Mouse (Mus musculus) heart, adult 18-20 months (tissue): ENCODE measurements around the gene Serpinf1. TPM values are rescaled to one million over a fixed set of nuclear protein-coding genes. Genes with fewer than 3 reads are reported as not detected.

ENCODE experiments used
- microRNA-seq, 2 experiments: library from miRNA; unstranded; fragments of <30 nt; microRNA quantifications; one replicate each; pipeline ENCODE4 v1.2.0; 2022
- total RNA-seq, 2 experiments: library from RNA; stranded (reverse); gene quantifications; 2 replicates each; pipeline ENCODE4 v1.2.3; 2021

Gene Serpinf1
- total RNA-seq, 2 experiments from 2014 or later = 16.0 to 21.0 TPM

Small RNAs within 50 kb of the gene (microRNA-seq; reads per million reads assigned to microRNA genes)
- gene Mir22 = 20,256 to 49,680 reads per million in 2 experiments

Other genes starting within 250 kb of the Serpinf1 start
- 1 to 10 TPM; 5.5 to 7.0 TPM for gene Ovca2, start 243.9 kb downstream of the Serpinf1 start, total RNA-seq
- 1 to 10 TPM; 8.7 to 9.8 TPM for gene Dph1, start 231.5 kb downstream of the Serpinf1 start, total RNA-seq
- gene Rtn4rl1, start 228.9 kb downstream of the Serpinf1 start, total RNA-seq = 1 to 10 TPM; 5.7 TPM
- 10 to 100 TPM; 54.4 to 59.6 TPM for gene Rpa1, start 74.4 kb downstream of the Serpinf1 start, total RNA-seq
- 1 to 10 TPM; 5.9 to 7.2 TPM for gene Smyd4, start 74.3 kb downstream of the Serpinf1 start, total RNA-seq
- gene Serpinf2, start 16.9 kb upstream of the Serpinf1 start, total RNA-seq = not detected
- gene Wdr81, start 32.0 kb upstream of the Serpinf1 start, total RNA-seq = 1 to 10 TPM; 7.6 to 8.3 TPM
- 1 to 10 TPM; 2.4 to 4.9 TPM for gene Tlcd2, start 39.0 kb upstream of the Serpinf1 start, total RNA-seq
- 10 to 100 TPM; 86.5 to 92.7 TPM for gene Prpf8, start 64.1 kb upstream of the Serpinf1 start, total RNA-seq
- 10 to 100 TPM; 46.5 to 48.2 TPM for gene Rilp, start 87.4 kb upstream of the Serpinf1 start, total RNA-seq
- gene Scarf1, start 90.8 kb upstream of the Serpinf1 start, total RNA-seq = 1 to 10 TPM; 6.6 to 6.8 TPM
- 10 to 100 TPM; 16.2 to 17.3 TPM for gene Slc43a2, start 109.0 kb upstream of the Serpinf1 start, total RNA-seq
- 100 to 1,000 TPM in 1 of 2 experiments, 10 to 100 TPM in 1; 98.2 to 107 TPM for gene Pitpna, start 165.4 kb upstream of the Serpinf1 start, total RNA-seq
- gene Inpp5k, start 208.3 kb upstream of the Serpinf1 start, total RNA-seq = 10 to 100 TPM; 24.1 to 28.3 TPM
- gene Myo1c, start 227.8 kb upstream of the Serpinf1 start, total RNA-seq = 10 to 100 TPM; 87.2 to 96.1 TPM